Mouse (Mus musculus): ENCODE data around the gene Gm7137. TPM values are rescaled to one million over a fixed set of nuclear protein-coding genes. Genes with fewer than 3 reads are reported as not detected.

Gene Gm7137
- polyA plus RNA-seq, 1 experiment from 2014 or later, result not detected

DNA sequence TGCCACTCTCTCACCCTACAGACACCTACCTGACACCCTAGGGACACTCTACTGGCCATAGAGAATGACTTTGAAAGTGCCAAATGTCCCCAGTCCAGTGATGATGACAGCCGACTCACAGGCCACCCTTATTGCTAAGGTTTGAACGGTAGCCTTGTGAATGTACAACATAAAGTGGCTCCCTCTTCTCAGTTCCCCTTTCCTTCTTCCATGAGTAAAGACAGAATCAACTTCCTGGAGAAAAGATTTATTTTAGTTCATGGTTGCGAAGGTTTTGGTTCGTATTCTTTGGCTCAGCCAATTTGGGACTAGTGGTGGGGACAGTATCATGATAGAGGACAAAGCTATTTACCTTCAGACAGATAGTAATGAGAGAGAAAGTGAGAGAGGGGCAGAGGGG lies 49.1 kb downstream of the Gm7137 start:
- H3K36me3 ChIP-seq (ENCODE audit: control insufficient read depth, insufficient read depth, low read length), result no peaks in the 10 kb centered on the region
- H3K9me3 ChIP-seq (ENCODE audit: control insufficient read depth, low read depth, low read length), result peaks cover 7% of the 10 kb centered on the region; the same call in 1 of the 2 replicates
- no peak for ATAC-seq (ENCODE audit: insufficient number of reproducible peaks, insufficient read depth, low FRiP score, low read depth)
- no peaks in the 10 kb centered on the region for H3K4me1 ChIP-seq (ENCODE audit: control insufficient read depth, insufficient read depth, low read length)
- WGBS, result 90% methylated on average over 4 of the region's 4 CpGs
- H3K27ac ChIP-seq (ENCODE audit: low read length), result no peak overlapping the region
- H3K4me2 ChIP-seq (replicated peaks; ENCODE audit: low read depth, low read length), result no peak overlapping the region
- H3K9ac ChIP-seq (replicated peaks; ENCODE audit: low read depth, low read length), result no peak overlapping the region
- H3K27me3 ChIP-seq (ENCODE audit: control insufficient read depth, insufficient read depth, low read length), result no peaks in the 10 kb centered on the region
- H3K4me3 ChIP-seq (ENCODE audit: low read depth, low read length), result no peak overlapping the region

Other genes starting within 250 kb of the Gm7137 start
- gene Pttg1ip, start 206.5 kb downstream of the Gm7137 start, polyA plus RNA-seq (2014; fragmentation: Nextera tagmentation; extraction: Ambion mirVana), result 198 and 200 TPM in 2 replicates
- gene Sumo3, start 182.1 kb downstream of the Gm7137 start, polyA plus RNA-seq (2014; fragmentation: Nextera tagmentation; extraction: Ambion mirVana), result 324 and 346 TPM in 2 replicates
- gene Gm49325, start 182.0 kb downstream of the Gm7137 start, polyA plus RNA-seq (2014; fragmentation: Nextera tagmentation; extraction: Ambion mirVana), result 6.5 TPM in 1 of 2 replicates, not detected in the other
- 41.5 and 44.3 TPM in 2 replicates for gene Ube2g2, start 165.9 kb downstream of the Gm7137 start, polyA plus RNA-seq (2014; fragmentation: Nextera tagmentation; extraction: Ambion mirVana)
- 0.71 and 1.2 TPM in 2 replicates for gene Tspear, start 101.6 kb downstream of the Gm7137 start, polyA plus RNA-seq (2014; fragmentation: Nextera tagmentation; extraction: Ambion mirVana)
- not detected in 2 replicates for gene Gm19402, start 97.4 kb downstream of the Gm7137 start, polyA plus RNA-seq (2014; fragmentation: Nextera tagmentation; extraction: Ambion mirVana)
- gene Gm9508, start 91.0 kb downstream of the Gm7137 start, polyA plus RNA-seq (2014; fragmentation: Nextera tagmentation; extraction: Ambion mirVana), result not detected in 2 replicates
- gene Gm10272, start 81.6 kb downstream of the Gm7137 start, polyA plus RNA-seq (2014; fragmentation: Nextera tagmentation; extraction: Ambion mirVana), result not detected in 2 replicates
- gene Gm10024, start 76.7 kb downstream of the Gm7137 start, polyA plus RNA-seq (2014; fragmentation: Nextera tagmentation; extraction: Ambion mirVana), result not detected in 2 replicates
- not detected in 2 replicates for gene Gm10142, start 72.4 kb downstream of the Gm7137 start, polyA plus RNA-seq (2014; fragmentation: Nextera tagmentation; extraction: Ambion mirVana)
- not detected in 2 replicates for gene Krtap12-1, start 67.6 kb downstream of the Gm7137 start, polyA plus RNA-seq (2014; fragmentation: Nextera tagmentation; extraction: Ambion mirVana)
- not detected in 2 replicates for gene Gm10100, start 61.7 kb downstream of the Gm7137 start, polyA plus RNA-seq (2014; fragmentation: Nextera tagmentation; extraction: Ambion mirVana)
- gene Gm18596, start 45.6 kb downstream of the Gm7137 start, polyA plus RNA-seq (2014; fragmentation: Nextera tagmentation; extraction: Ambion mirVana), result not detected in 2 replicates
- gene Gm9736, start 36.8 kb downstream of the Gm7137 start, polyA plus RNA-seq (2014; fragmentation: Nextera tagmentation; extraction: Ambion mirVana), result not detected in 2 replicates
- gene Gm3233, start 28.5 kb downstream of the Gm7137 start, polyA plus RNA-seq (2014; fragmentation: Nextera tagmentation; extraction: Ambion mirVana), result not detected in 2 replicates
- not detected in 2 replicates for gene Gm3238, start 16.9 kb downstream of the Gm7137 start, polyA plus RNA-seq (2014; fragmentation: Nextera tagmentation; extraction: Ambion mirVana)
- not detected in 2 replicates for gene Gm7138, start 11.3 kb downstream of the Gm7137 start, polyA plus RNA-seq (2014; fragmentation: Nextera tagmentation; extraction: Ambion mirVana)
- not detected in 2 replicates for gene Gm3250, start 5.7 kb downstream of the Gm7137 start, polyA plus RNA-seq (2014; fragmentation: Nextera tagmentation; extraction: Ambion mirVana)
- not detected in 2 replicates for gene Gm9639, start 6.9 kb upstream of the Gm7137 start, polyA plus RNA-seq (2014; fragmentation: Nextera tagmentation; extraction: Ambion mirVana)
- not detected in 2 replicates for gene Gm19668, start 10.9 kb upstream of the Gm7137 start, polyA plus RNA-seq (2014; fragmentation: Nextera tagmentation; extraction: Ambion mirVana)
- not detected in 2 replicates for gene Gm9507, start 23.6 kb upstream of the Gm7137 start, polyA plus RNA-seq (2014; fragmentation: Nextera tagmentation; extraction: Ambion mirVana)
- gene Gm2696, start 26.5 kb upstream of the Gm7137 start, polyA plus RNA-seq (2014; fragmentation: Nextera tagmentation; extraction: Ambion mirVana), result not detected in 2 replicates
- not detected in 2 replicates for gene Krtap10-4, start 38.9 kb upstream of the Gm7137 start, polyA plus RNA-seq (2014; fragmentation: Nextera tagmentation; extraction: Ambion mirVana)
- not detected in 2 replicates for gene Krtap10-10, start 47.7 kb upstream of the Gm7137 start, polyA plus RNA-seq (2014; fragmentation: Nextera tagmentation; extraction: Ambion mirVana)
- gene Gm36176, start 58.6 kb upstream of the Gm7137 start, polyA plus RNA-seq (2014; fragmentation: Nextera tagmentation; extraction: Ambion mirVana), result not detected in 2 replicates
- gene Gm10318, start 64.7 kb upstream of the Gm7137 start, polyA plus RNA-seq (2014; fragmentation: Nextera tagmentation; extraction: Ambion mirVana), result not detected in 2 replicates
- not detected in 2 replicates for gene Gm3285, start 73.8 kb upstream of the Gm7137 start, polyA plus RNA-seq (2014; fragmentation: Nextera tagmentation; extraction: Ambion mirVana)
- gene Lrrc3, start 114.3 kb upstream of the Gm7137 start, polyA plus RNA-seq (2014; fragmentation: Nextera tagmentation; extraction: Ambion mirVana), result 5.4 and 6.7 TPM in 2 replicates
- 1.5 TPM in 2 replicates for gene Trpm2, start 182.4 kb upstream of the Gm7137 start, polyA plus RNA-seq (2014; fragmentation: Nextera tagmentation; extraction: Ambion mirVana)
- gene 1810043G02Rik, start 190.3 kb upstream of the Gm7137 start, polyA plus RNA-seq (2014; fragmentation: Nextera tagmentation; extraction: Ambion mirVana), result 36.7 and 38.1 TPM in 2 replicates
- gene Pfkl, start 221.9 kb upstream of the Gm7137 start, polyA plus RNA-seq (2014; fragmentation: Nextera tagmentation; extraction: Ambion mirVana), result 161 and 196 TPM in 2 replicates

Data from stomach, embryonic 14.5 days (tissue).